Mouse (Mus musculus): ENCODE results near the gene Olfr1243. TPM values are rescaled to one million over a fixed set of nuclear protein-coding genes. Genes with fewer than 3 reads are reported as not detected.

The Olfr1243 gene
- not detected in 2 replicates for polyA plus RNA-seq (2012; rRNA removed)

DNA sequence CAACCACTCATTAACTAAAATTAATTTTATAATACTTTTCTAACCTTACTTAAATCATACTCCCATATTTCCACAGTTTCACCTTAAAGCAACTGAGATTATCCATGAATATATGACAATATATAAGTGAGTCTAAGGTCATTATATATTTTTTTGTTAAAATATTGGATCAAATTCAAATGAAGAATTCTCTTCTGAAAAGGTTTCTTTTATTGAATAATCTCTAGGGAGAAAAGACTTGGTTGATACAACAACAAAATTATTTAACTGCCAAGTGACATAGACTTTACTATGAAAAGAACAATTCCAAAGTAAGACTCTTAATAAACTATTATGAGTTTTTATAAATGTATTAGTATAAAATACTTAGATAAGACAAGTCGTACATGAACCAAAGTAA, at the start of gene Olfr1243:
Gene Olfr1243, minus strand, starts transcription at position 101 of the 400 bp plus-strand sequence.

DNA sequence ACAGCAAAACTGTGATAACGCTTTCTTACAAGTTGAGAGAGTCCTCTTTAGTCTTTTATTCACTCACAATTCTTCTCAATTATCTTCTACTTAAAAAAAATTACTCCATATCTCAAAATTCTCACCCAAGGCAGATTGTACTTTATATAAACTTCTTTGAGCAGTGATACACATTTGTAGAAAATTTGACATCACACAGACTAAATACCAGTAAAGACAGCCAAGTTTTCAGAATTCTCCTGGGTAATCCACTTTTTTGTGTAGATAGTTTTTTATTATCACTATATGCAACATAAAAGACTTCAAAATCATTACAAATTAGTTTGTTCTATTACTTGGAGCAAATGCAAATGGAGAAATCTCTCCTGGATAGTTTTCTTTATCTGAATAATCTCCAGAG, 47.1 kb upstream of the Olfr1243 start, which contains the start of gene Olfr1245:
Gene Olfr1245, minus strand, starts transcription at position 101 of the 400 bp plus-strand sequence.

DNA sequence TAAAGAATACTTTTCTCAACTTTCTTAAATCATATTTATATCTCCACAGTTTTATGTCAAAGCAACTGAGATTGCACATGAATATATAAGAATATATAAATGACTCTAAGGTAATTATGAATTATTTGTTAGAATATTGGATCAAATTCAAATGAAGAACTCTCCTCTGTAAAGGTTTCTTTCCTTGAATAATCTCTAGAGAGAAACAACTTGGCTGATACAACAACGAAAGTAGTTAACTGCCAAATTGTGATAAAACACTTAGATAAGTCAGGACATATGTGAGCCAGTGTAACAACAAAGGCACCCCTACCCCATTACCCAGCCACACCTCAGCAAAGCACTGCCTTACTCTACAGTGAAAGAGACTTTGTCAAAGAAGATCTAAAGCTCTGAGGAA, 33.1 kb downstream of the Olfr1243 start, which contains the start of gene Olfr1242:
Gene Olfr1242, minus strand, starts transcription at position 101 of the 400 bp plus-strand sequence.

DNA sequence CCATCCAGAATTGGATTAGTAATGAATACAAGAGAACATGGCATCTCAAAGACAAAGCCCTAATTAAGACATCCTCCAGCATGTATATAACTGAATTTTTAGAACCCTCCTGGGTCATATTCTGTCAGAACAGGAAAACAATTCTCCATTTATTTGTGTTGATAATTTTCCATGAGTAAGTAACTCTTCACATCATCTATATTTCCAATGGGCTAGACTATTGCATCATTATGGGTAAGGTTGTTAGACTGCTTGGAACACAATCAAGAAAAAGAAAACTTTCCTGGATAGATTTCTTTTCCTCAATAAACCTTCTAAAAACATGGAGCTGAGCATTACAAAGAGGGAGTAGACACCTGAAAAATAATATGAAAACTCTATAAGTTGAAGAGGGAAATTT, 44.3 kb downstream of the Olfr1243 start, which contains the start of gene Olfr1241:
Gene Olfr1241, minus strand, starts transcription at position 101 of the 400 bp plus-strand sequence.

Other genes starting within 250 kb of the Olfr1243 start
- gene Olfr1229, start 243.5 kb downstream of the Olfr1243 start, polyA plus RNA-seq (2012; rRNA removed): not detected in 2 replicates
- not detected in 2 replicates for gene Olfr1230, start 234.2 kb downstream of the Olfr1243 start, polyA plus RNA-seq (2012; rRNA removed)
- gene Olfr1231, start 224.4 kb downstream of the Olfr1243 start, polyA plus RNA-seq (2012; rRNA removed): not detected in 2 replicates
- not detected in 2 replicates for gene Olfr1232, start 201.8 kb downstream of the Olfr1243 start, polyA plus RNA-seq (2012; rRNA removed)
- not detected in 2 replicates for gene Olfr1233, start 189.1 kb downstream of the Olfr1243 start, polyA plus RNA-seq (2012; rRNA removed)
- not detected in 2 replicates for gene Olfr1234, start 166.6 kb downstream of the Olfr1243 start, polyA plus RNA-seq (2012; rRNA removed)
- not detected in 2 replicates for gene Olfr1238, start 121.8 kb downstream of the Olfr1243 start, polyA plus RNA-seq (2012; rRNA removed)
- not detected in 2 replicates for gene Olfr1239, start 111.1 kb downstream of the Olfr1243 start, polyA plus RNA-seq (2012; rRNA removed)
- gene Olfr1240, start 88.5 kb downstream of the Olfr1243 start, polyA plus RNA-seq (2012; rRNA removed): not detected in 2 replicates
- not detected in 2 replicates for gene Olfr1241, start 44.4 kb downstream of the Olfr1243 start, polyA plus RNA-seq (2012; rRNA removed)
- not detected in 2 replicates for gene Olfr1242, start 33.2 kb downstream of the Olfr1243 start, polyA plus RNA-seq (2012; rRNA removed)
- not detected in 2 replicates for gene Olfr1245, start 47.0 kb upstream of the Olfr1243 start, polyA plus RNA-seq (2012; rRNA removed)
- not detected in 2 replicates for gene Olfr1246, start 61.7 kb upstream of the Olfr1243 start, polyA plus RNA-seq (2012; rRNA removed)
- gene Olfr1247, start 82.6 kb upstream of the Olfr1243 start, polyA plus RNA-seq (2012; rRNA removed): not detected in 2 replicates
- gene Olfr1248, start 86.8 kb upstream of the Olfr1243 start, polyA plus RNA-seq (2012; rRNA removed): not detected in 2 replicates
- gene Olfr1249, start 103.5 kb upstream of the Olfr1243 start, polyA plus RNA-seq (2012; rRNA removed): not detected in 2 replicates
- gene Olfr1250, start 130.0 kb upstream of the Olfr1243 start, polyA plus RNA-seq (2012; rRNA removed): not detected in 2 replicates
- gene Olfr1251, start 140.4 kb upstream of the Olfr1243 start, polyA plus RNA-seq (2012; rRNA removed): not detected in 2 replicates
- not detected in 2 replicates for gene Olfr1252, start 193.5 kb upstream of the Olfr1243 start, polyA plus RNA-seq (2012; rRNA removed)
- not detected in 2 replicates for gene Olfr1253, start 225.6 kb upstream of the Olfr1243 start, polyA plus RNA-seq (2012; rRNA removed)

All from central nervous system, embryonic 11.5 days (tissue).